Mouse (Mus musculus): ENCODE data around the gene Phkg2. TPM values are rescaled to one million over a fixed set of nuclear protein-coding genes. Genes with fewer than 3 reads are reported as not detected.
"Not testable (repeated sequence)": the region's sequence is repeated elsewhere in the genome, so short reads cannot be mapped to it uniquely, and the experiment has no call there.

Gene Phkg2
- polyA plus RNA-seq, 1 experiment from 2014 or later = 39.6 TPM

- Histone ChIP-seq H3K4me3 (no peak overlapping the region), H3K36me3 (peaks cover 73% of the 10 kb centered on the region)
- no peak for DNase-seq (ENCODE audit: low spot score)
Observed at GRCm38 (mm10) chr7:127611561-127611960, 38.4 kb downstream of the Phkg2 start.

GRCm38 (mm10) chr7:127613501-127613900 lies 40.4 kb downstream of the Phkg2 start:
- Histone ChIP-seq H3K4me3 (peak overlapping the region; percentile 98), H3K36me3 (peaks cover 56% of the 10 kb centered on the region), H3K9me3 (replicated peaks) (no peaks in the 10 kb centered on the region), H3K4me1 (peaks cover 27% of the 10 kb centered on the region), H3K27me3 (ENCODE audit: low read depth, poor library complexity, severe bottlenecking) (no peaks in the 10 kb centered on the region), H3K27ac (no peak overlapping the region)
- 88% methylated on average over 8 of the region's 8 CpGs for WGBS
- DNase-seq (ENCODE audit: low spot score) = no peak

More at GRCm38 (mm10) chr7:127611561-127611960, 38.4 kb downstream of the Phkg2 start:
- 96% methylated on average over 26 of the region's 26 CpGs for WGBS
- Histone ChIP-seq H3K27me3 (ENCODE audit: low read depth, poor library complexity, severe bottlenecking) (no peaks in the 10 kb centered on the region), H3K9me3 (replicated peaks) (no peaks in the 10 kb centered on the region), H3K4me1 (peaks cover 20% of the 10 kb centered on the region), H3K27ac (no peak overlapping the region)

- Histone ChIP-seq H3K27ac (peak overlapping the region; percentile 96), H3K4me3 (peak overlapping the region; percentile 98), H3K4me1 (peaks cover 27% of the 10 kb centered on the region), H3K27me3 (ENCODE audit: low read depth, poor library complexity, severe bottlenecking) (no peaks in the 10 kb centered on the region), H3K9me3 (replicated peaks) (no peaks in the 10 kb centered on the region), H3K36me3 (peaks cover 50% of the 10 kb centered on the region)
- no peak for DNase-seq (ENCODE audit: low spot score)
- 32% methylated on average over 8 of the region's 8 CpGs for WGBS
Observed at GRCm38 (mm10) chr7:127614091-127614490, 41.0 kb downstream of the Phkg2 start.

- Histone ChIP-seq H3K36me3 (peaks cover 46% of the 10 kb centered on the region), H3K9me3 (replicated peaks) (no peaks in the 10 kb centered on the region), H3K27ac (peak overlapping the region; percentile 96), H3K4me3 (peak overlapping the region; percentile 98), H3K27me3 (ENCODE audit: low read depth, poor library complexity, severe bottlenecking) (no peaks in the 10 kb centered on the region), H3K4me1 (peaks cover 27% of the 10 kb centered on the region)
- peak; percentile 73 for DNase-seq (ENCODE audit: low spot score)
- WGBS = under 1% methylated on average over 42 of the region's 44 CpGs
Observed at GRCm38 (mm10) chr7:127614511-127614890, 41.4 kb downstream of the Phkg2 start.

GRCm38 (mm10) chr7:127614891-127615843 lies 42.0 kb downstream of the Phkg2 start, which contains the start of gene Zfp629:
Zfp629 (minus strand) TSS chr7:127615797.
- Histone ChIP-seq H3K27me3 (ENCODE audit: low read depth, poor library complexity, severe bottlenecking) (no peaks in the 10 kb centered on the region), H3K4me3 (peak within 1 kb of the TSS; percentile 98)
- under 1% methylated on average over 50 of the region's 50 CpGs for WGBS

GRCm38 (mm10) chr7:127616336-127616735 lies 43.2 kb downstream of the Phkg2 start:
- Histone ChIP-seq H3K9me3 (replicated peaks) (no peaks in the 10 kb centered on the region), H3K27ac (no peak overlapping the region), H3K27me3 (ENCODE audit: low read depth, poor library complexity, severe bottlenecking) (no peaks in the 10 kb centered on the region), H3K4me3 (no peak overlapping the region), H3K36me3 (peaks cover 27% of the 10 kb centered on the region), H3K4me1 (peaks cover 27% of the 10 kb centered on the region)
- 88% methylated on average over 1 of the region's 1 CpGs for WGBS
- DNase-seq (ENCODE audit: low spot score) = no peak

More at GRCm38 (mm10) chr7:127614891-127615843, 42.0 kb downstream of the Phkg2 start, which contains the start of gene Zfp629:
- DNase-seq (ENCODE audit: low spot score) = peak; percentile 87
- H3K4me1 ChIP-seq = peaks cover 27% of the 10 kb centered on the region
- no peaks in the 10 kb centered on the region for H3K9me3 ChIP-seq (replicated peaks)
- peaks cover 39% of the 10 kb centered on the region for H3K36me3 ChIP-seq
- H3K27ac ChIP-seq = peak within 1 kb of the TSS; percentile 96

GRCm38 (mm10) chr7:127616881-127617280 lies 43.7 kb downstream of the Phkg2 start:
- Histone ChIP-seq H3K9me3 (replicated peaks) (no peaks in the 10 kb centered on the region), H3K27ac (no peak overlapping the region), H3K27me3 (ENCODE audit: low read depth, poor library complexity, severe bottlenecking) (no peaks in the 10 kb centered on the region), H3K4me3 (no peak overlapping the region), H3K36me3 (peaks cover 22% of the 10 kb centered on the region), H3K4me1 (peaks cover 27% of the 10 kb centered on the region)
- 84% methylated on average over 1 of the region's 1 CpGs for WGBS
- DNase-seq (ENCODE audit: low spot score) = no peak

GRCm38 (mm10) chr7:127617962-127618361 lies 44.8 kb downstream of the Phkg2 start:
- DNase-seq (ENCODE audit: low spot score) = no peak

GRCm38 (mm10) chr7:127618402-127618801 lies 45.3 kb downstream of the Phkg2 start:
- not testable (repeated sequence) for H3K27ac ChIP-seq; H3K27me3 ChIP-seq (ENCODE audit: low read depth, poor library complexity, severe bottlenecking); DNase-seq (ENCODE audit: low spot score); H3K36me3 ChIP-seq; H3K9me3 ChIP-seq (replicated peaks); H3K4me3 ChIP-seq
- 90% methylated on average over 7 of the region's 8 CpGs for WGBS
- peaks cover 24% of the 10 kb centered on the region for H3K4me1 ChIP-seq

More at GRCm38 (mm10) chr7:127617962-127618361, 44.8 kb downstream of the Phkg2 start:
- Histone ChIP-seq H3K27me3 (ENCODE audit: low read depth, poor library complexity, severe bottlenecking) (no peaks in the 10 kb centered on the region), H3K4me1 (peaks cover 27% of the 10 kb centered on the region), H3K27ac (no peak overlapping the region), H3K9me3 (replicated peaks) (no peaks in the 10 kb centered on the region), H3K4me3 (no peak overlapping the region), H3K36me3 (peaks cover 11% of the 10 kb centered on the region)
- 50% methylated on average over 2 of the region's 2 CpGs for WGBS

GRCm38 (mm10) chr7:127626039-127626438 lies 52.9 kb downstream of the Phkg2 start:
- WGBS = 98% methylated on average over 7 of the region's 7 CpGs
- Histone ChIP-seq H3K4me3 (no peak overlapping the region), H3K27ac (no peak overlapping the region), H3K36me3 (no peaks in the 10 kb centered on the region), H3K4me1 (no peaks in the 10 kb centered on the region), H3K9me3 (replicated peaks) (no peaks in the 10 kb centered on the region), H3K27me3 (ENCODE audit: low read depth, poor library complexity, severe bottlenecking) (no peaks in the 10 kb centered on the region)
- DNase-seq (ENCODE audit: low spot score) = no peak

- DNase-seq (ENCODE audit: low spot score) = no peak
- H3K9me3 ChIP-seq (replicated peaks) = no peaks in the 10 kb centered on the region
- H3K27ac ChIP-seq = no peak overlapping the region
- 91% methylated on average over 4 of the region's 4 CpGs for WGBS
- H3K36me3 ChIP-seq = no peaks in the 10 kb centered on the region
- H3K4me3 ChIP-seq = no peak overlapping the region
- no peaks in the 10 kb centered on the region for H3K4me1 ChIP-seq
- H3K27me3 ChIP-seq (ENCODE audit: low read depth, poor library complexity, severe bottlenecking) = no peaks in the 10 kb centered on the region
Observed at GRCm38 (mm10) chr7:127626471-127626870, 53.3 kb downstream of the Phkg2 start.

GRCm38 (mm10) chr7:127628646-127629045 lies 55.5 kb downstream of the Phkg2 start:
- Histone ChIP-seq H3K36me3 (no peaks in the 10 kb centered on the region), H3K27me3 (ENCODE audit: low read depth, poor library complexity, severe bottlenecking) (no peaks in the 10 kb centered on the region), H3K27ac (no peak overlapping the region), H3K4me3 (no peak overlapping the region), H3K4me1 (no peaks in the 10 kb centered on the region), H3K9me3 (replicated peaks) (no peaks in the 10 kb centered on the region)
- DNase-seq (ENCODE audit: low spot score) = no peak
- 85% methylated on average over 5 of the region's 5 CpGs for WGBS

GRCm38 (mm10) chr7:127631416-127631815 lies 58.3 kb downstream of the Phkg2 start:
- Histone ChIP-seq H3K4me3 (no peak overlapping the region), H3K27me3 (ENCODE audit: low read depth, poor library complexity, severe bottlenecking) (peaks cover 6% of the 10 kb centered on the region; the same call in 1 of the 2 replicates), H3K4me1 (peaks cover under 1% of the 10 kb centered on the region; the same call in 1 of the 2 replicates), H3K9me3 (replicated peaks) (no peaks in the 10 kb centered on the region), H3K27ac (no peak overlapping the region), H3K36me3 (no peaks in the 10 kb centered on the region)
- no peak for DNase-seq (ENCODE audit: low spot score)
- 94% methylated on average over 4 of the region's 4 CpGs for WGBS

Data from limb, embryonic 10.5 days (tissue).